Mouse (Mus musculus) gastrocnemius, postnatal 25 days (tissue): ENCODE results near the gene C2. TPM values are rescaled to one million over a fixed set of nuclear protein-coding genes. Genes with fewer than 3 reads are reported as not detected.
"Not testable (repeated sequence)": the region's sequence is repeated elsewhere in the genome, so short reads cannot be mapped to it uniquely, and the experiment has no call there.

Source experiments
- DNase-seq: peaks from one replicate; pipeline ENCODE4 v3.0.0; 2022
- microRNA-seq, 2 experiments: library from miRNA; unstranded; fragments of <30 nt; microRNA quantifications; one replicate each; pipeline ENCODE4 v1.2.0; 2021; ENCODE audit warnings: borderline replicate concordance in 2 of 2
- total RNA-seq, 2 experiments: library from RNA; stranded (reverse); gene quantifications; 1 replicate in 1 of 2; 2 replicates in 1 of 2; pipeline ENCODE4 v1.2.3; 2021

Gene C2
- total RNA-seq, 2 experiments from 2014 or later = 2.6 to 2.9 TPM

- no peak for DNase-seq
Measured at GRCm38 (mm10) chr17:34836155-34836855, 61.8 kb downstream of the C2 start.

- not testable (repeated sequence) for DNase-seq
Measured at GRCm38 (mm10) chr17:34830776-34831175, 67.3 kb downstream of the C2 start.

GRCm38 (mm10) chr17:34814818-34815370, 83.2 kb downstream of the C2 start:
- DNase-seq = no peak

- DNase-seq = not testable (repeated sequence)
Measured at GRCm38 (mm10) chr17:34813747-34814146, 84.3 kb downstream of the C2 start.

Small RNAs within 50 kb of the gene (microRNA-seq; reads per million reads assigned to microRNA genes)
- 0 reads per million in 2 experiments for gene Mir6970
- 0.74 to 1.3 reads per million in 2 experiments for gene Mir6971
- 0 reads per million in 2 experiments for gene Mir6972

Other genes starting within 250 kb of the C2 start
- gene Tnxb, start 227.7 kb downstream of the C2 start, total RNA-seq = 10 to 100 TPM; 38.3 to 50.5 TPM
- 10 to 100 TPM in 1 of 2 experiments, 1 to 10 TPM in 1; 1.1 to 22.1 TPM for gene C4b, start 154.4 kb downstream of the C2 start, total RNA-seq
- under 1 TPM in 1 of 2 experiments, not detected in 1; 0.16 TPM for gene Cyp21a1, start 93.7 kb downstream of the C2 start, total RNA-seq
- 1 to 10 TPM; 7.0 to 7.2 TPM for gene Stk19, start 61.3 kb downstream of the C2 start, total RNA-seq
- gene Dxo, start 61.2 kb downstream of the C2 start, total RNA-seq = 10 to 100 TPM in 1 of 2 experiments, 1 to 10 TPM in 1; 7.6 to 10.5 TPM
- 10 to 100 TPM; 18.0 to 18.9 TPM for gene Skiv2l, start 48.1 kb downstream of the C2 start, total RNA-seq
- gene Nelfe, start 47.9 kb downstream of the C2 start, total RNA-seq = 1 to 10 TPM; 7.7 to 8.9 TPM
- gene Cfb, start 35.7 kb downstream of the C2 start, total RNA-seq = 1 to 10 TPM in 1 of 2 experiments, under 1 TPM in 1; 0.95 to 8.2 TPM
- gene Zbtb12, start 18.8 kb downstream of the C2 start, total RNA-seq = 1 to 10 TPM; 5.0 to 5.2 TPM
- gene Gm20547, start 16.2 kb downstream of the C2 start, total RNA-seq = not detected
- 10 to 100 TPM; 25.5 to 26.4 TPM for gene Ehmt2, start 204 bp upstream of the C2 start, total RNA-seq
- not detected for gene Slc44a4, start 16.2 kb upstream of the C2 start, total RNA-seq
- gene Neu1, start 33.0 kb upstream of the C2 start, total RNA-seq = 1 to 10 TPM; 8.5 to 9.3 TPM
- gene Hspa1b, start 61.0 kb upstream of the C2 start, total RNA-seq = 1 to 10 TPM; 4.4 to 6.7 TPM
- gene Gm20481, start 71.6 kb upstream of the C2 start, total RNA-seq = not detected
- gene Hspa1a, start 73.9 kb upstream of the C2 start, total RNA-seq = 1 to 10 TPM; 5.9 to 8.1 TPM
- gene Hspa1l, start 74.4 kb upstream of the C2 start, total RNA-seq = 10 to 100 TPM; 21.5 to 31.8 TPM
- 10 to 100 TPM; 15.0 to 15.4 TPM for gene Lsm2, start 83.6 kb upstream of the C2 start, total RNA-seq
- gene Vars, start 102.7 kb upstream of the C2 start, total RNA-seq = 10 to 100 TPM; 29.4 to 31.2 TPM
- gene Vwa7, start 118.3 kb upstream of the C2 start, total RNA-seq = 1 to 10 TPM; 9.0 to 9.6 TPM
- gene Sapcd1, start 129.8 kb upstream of the C2 start, total RNA-seq = under 1 TPM in 1 of 2 experiments, not detected in 1; 0.31 TPM
- gene Msh5, start 148.5 kb upstream of the C2 start, total RNA-seq = under 1 TPM; 0.67 to 0.72 TPM
- 10 to 100 TPM; 12.4 to 18.6 TPM for gene Clic1, start 151.7 kb upstream of the C2 start, total RNA-seq
- gene Ddah2, start 160.8 kb upstream of the C2 start, total RNA-seq = 10 to 100 TPM; 11.1 to 13.3 TPM
- gene Ly6g6c, start 167.1 kb upstream of the C2 start, total RNA-seq = not detected
- not detected for gene Mpig6b, start 167.9 kb upstream of the C2 start, total RNA-seq
- not detected for gene Ly6g6e, start 178.6 kb upstream of the C2 start, total RNA-seq
- gene Ly6g6d, start 179.8 kb upstream of the C2 start, total RNA-seq = under 1 TPM; 0.51 to 0.72 TPM
- not detected for gene Ly6g6f, start 187.3 kb upstream of the C2 start, total RNA-seq
- gene Abhd16a, start 191.0 kb upstream of the C2 start, total RNA-seq = 10 to 100 TPM; 61.9 to 62.4 TPM
- gene Ly6g5c, start 210.0 kb upstream of the C2 start, total RNA-seq = not detected
- not detected for gene Ly6g5b, start 217.2 kb upstream of the C2 start, total RNA-seq
- 1 to 10 TPM; 7.1 to 8.4 TPM for gene Gpank1, start 223.2 kb upstream of the C2 start, total RNA-seq
- 100 to 1,000 TPM; 149 to 158 TPM for gene Csnk2b, start 223.8 kb upstream of the C2 start, total RNA-seq
- 10 to 100 TPM; 19.5 to 22.6 TPM for gene D17H6S53E, start 228.1 kb upstream of the C2 start, total RNA-seq
- not detected for gene Apom, start 233.8 kb upstream of the C2 start, total RNA-seq
- gene Bag6, start 236.9 kb upstream of the C2 start, total RNA-seq = 100 to 1,000 TPM; 180 to 197 TPM